Mouse (Mus musculus) thymus, adult 2 months (tissue): ENCODE results near the gene Sub1. TPM values are rescaled to one million over a fixed set of nuclear protein-coding genes. Genes with fewer than 3 reads are reported as not detected.
A peak's percentile ranks its signal among the peaks of the same experiment; 100 is the strongest.

Experiments used
- DNase-seq: peaks from one replicate; pipeline ENCODE4 v3.0.0; 2021
- H3K27ac ChIP-seq: fragments of 200-500 bp; 2 replicates; pipeline ENCODE4 v1.5.1; 2012; ENCODE audit warnings: low read length, control low read depth; ENCODE audit not compliant: control insufficient read depth, insufficient read depth
- H3K27me3 ChIP-seq: fragments of 200-500 bp; 2 replicates; pipeline ENCODE4 v1.6.1; 2012; ENCODE audit warnings: mild to moderate bottlenecking, low read length, moderate library complexity, mixed read lengths; ENCODE audit not compliant: control insufficient read depth, insufficient read depth
- H3K36me3 ChIP-seq: fragments of 200-500 bp; 2 replicates; pipeline ENCODE4 v1.6.1; 2012; ENCODE audit warnings: mild to moderate bottlenecking, low read length, moderate library complexity; ENCODE audit not compliant: control insufficient read depth, insufficient read depth
- H3K4me1 ChIP-seq: fragments of 200-500 bp; replicated peaks from 2 replicates; pipeline ENCODE4 v1.6.1; 2012; ENCODE audit warnings: low read length; ENCODE audit not compliant: control insufficient read depth, insufficient read depth
- H3K4me3 ChIP-seq: fragments of 200-500 bp; 2 replicates; pipeline ENCODE4 v1.5.1; 2012; ENCODE audit warnings: mild to moderate bottlenecking, low read length, control low read depth, moderate library complexity; ENCODE audit not compliant: control insufficient read depth, insufficient read depth
- CTCF ChIP-seq: fragments of 200-500 bp; IDR thresholded peaks from 2 replicates; pipeline ENCODE4 v1.5.1; 2012; ENCODE audit warnings: mild to moderate bottlenecking, control low read depth, low read length, moderate library complexity, borderline replicate concordance; ENCODE audit not compliant: control insufficient read depth, poor library complexity, insufficient read depth; ENCODE audit errors: extremely low read depth
- POLR2A ChIP-seq: fragments of 200-500 bp; IDR thresholded peaks from 2 replicates; pipeline ENCODE4 v1.6.1; 2012; ENCODE audit warnings: mild to moderate bottlenecking, low read length, control low read depth, moderate library complexity; ENCODE audit not compliant: control insufficient read depth, poor library complexity, insufficient read depth; ENCODE audit errors: extremely low read depth
- WGBS: fragments of 180-500 bp; shearing (Covaris S2); methylation state at CpG from one replicate; pipeline ENCODE4 v1.1.7; 2018; 5-methylcytosine and 5-hydroxymethylcytosine counted together
- polyA plus RNA-seq: library from polyadenylated mRNA; depleted of rRNA; stranded (reverse); fragments of >200 nt; gene quantifications from 2 replicates; pipeline ENCODE4 v1.2.3, GENCODE M21; 2012

The Sub1 gene
- polyA plus RNA-seq, 1 experiment: 12.7 TPM

- Histone ChIP-seq H3K4me1 (no peaks in the 10 kb centered on the region), H3K27ac (no peak overlapping the region), H3K27me3 (no peaks in the 10 kb centered on the region), H3K36me3 (peaks cover 8% of the 10 kb centered on the region), H3K4me3 (no peak overlapping the region)
- TF ChIP-seq POLR2A (no peak), CTCF (no peak)
- WGBS: 92% methylated on average over 9 of the region's 9 CpGs
- DNase-seq: no peak
Observed at GRCm38 (mm10) chr15:11975836-11976235, 20.9 kb downstream of the Sub1 start.

GRCm38 (mm10) chr15:11971854-11972420 is 24.8 kb downstream of the Sub1 start:
- H3K27me3 ChIP-seq: no peaks in the 10 kb centered on the region
- TF ChIP-seq POLR2A (no peak), CTCF (peak; percentile 92)
- peak; percentile 84 for DNase-seq
- H3K4me3 ChIP-seq: no peak overlapping the region
- WGBS: 14% methylated on average over 13 of the region's 13 CpGs
- H3K27ac ChIP-seq: no peak overlapping the region
- H3K36me3 ChIP-seq: no peaks in the 10 kb centered on the region
- H3K4me1 ChIP-seq: no peaks in the 10 kb centered on the region

GRCm38 (mm10) chr15:11970621-11971020 is 26.2 kb downstream of the Sub1 start:
- 89% methylated on average over 10 of the region's 10 CpGs for WGBS
- no peak for TF ChIP-seq POLR2A
- TF ChIP-seq CTCF: no peak
- DNase-seq: no peak
- H3K4me1 ChIP-seq: no peaks in the 10 kb centered on the region
- no peak overlapping the region for H3K27ac ChIP-seq
- H3K27me3 ChIP-seq: no peaks in the 10 kb centered on the region
- H3K4me3 ChIP-seq: no peak overlapping the region
- no peaks in the 10 kb centered on the region for H3K36me3 ChIP-seq

GRCm38 (mm10) chr15:11968851-11969250 is 27.9 kb downstream of the Sub1 start:
- no peaks in the 10 kb centered on the region for H3K36me3 ChIP-seq
- H3K27me3 ChIP-seq: no peaks in the 10 kb centered on the region
- no peak overlapping the region for H3K27ac ChIP-seq
- TF ChIP-seq CTCF (no peak), POLR2A (no peak)
- no peaks in the 10 kb centered on the region for H3K4me1 ChIP-seq
- no peak for DNase-seq
- H3K4me3 ChIP-seq: no peak overlapping the region
- 34% methylated on average over 9 of the region's 9 CpGs for WGBS

- DNase-seq: peak; percentile 41
- Histone ChIP-seq H3K4me1 (no peaks in the 10 kb centered on the region), H3K27ac (no peak overlapping the region), H3K4me3 (no peak overlapping the region), H3K36me3 (no peaks in the 10 kb centered on the region), H3K27me3 (no peaks in the 10 kb centered on the region)
- TF ChIP-seq CTCF: no peak
- no peak for TF ChIP-seq POLR2A
- WGBS: 6% methylated on average over 4 of the region's 4 CpGs
Observed at GRCm38 (mm10) chr15:11966367-11966766, 30.4 kb downstream of the Sub1 start.

- no peak for TF ChIP-seq POLR2A
- no peak for TF ChIP-seq CTCF
- Histone ChIP-seq H3K4me3 (no peak overlapping the region), H3K36me3 (no peaks in the 10 kb centered on the region), H3K27me3 (no peaks in the 10 kb centered on the region), H3K4me1 (no peaks in the 10 kb centered on the region), H3K27ac (no peak overlapping the region)
- no peak for DNase-seq
- WGBS: 96% methylated on average over 5 of the region's 5 CpGs
Observed at GRCm38 (mm10) chr15:11965201-11965845, 31.5 kb downstream of the Sub1 start.
